Mouse (Mus musculus): ENCODE data around the gene Nptn. TPM values are rescaled to one million over a fixed set of nuclear protein-coding genes. Genes with fewer than 3 reads are reported as not detected.

Nptn gene
- polyA plus RNA-seq, 1 experiment from 2014 or later = 175 TPM

GRCm38 (mm10) chr9:58659331-58659730 is 77.3 kb downstream of the Nptn start:
- Histone ChIP-seq H3K27me3 (replicated peaks; ENCODE audit: control insufficient read depth, insufficient read depth, low read length) (no peaks in the 10 kb centered on the region), H3K4me1 (replicated peaks; ENCODE audit: control insufficient read depth, insufficient read depth, low read length) (no peaks in the 10 kb centered on the region), H3K4me3 (replicated peaks; ENCODE audit: low read length) (no peak overlapping the region), H3K36me3 (ENCODE audit: control insufficient read depth, insufficient read depth) (peaks cover 4% of the 10 kb centered on the region), H3K9ac (replicated peaks; ENCODE audit: low read depth, low read length) (no peak overlapping the region), H3K4me2 (ENCODE audit: low read length) (no peak overlapping the region), H3K27ac (ENCODE audit: low read length) (no peak overlapping the region), H3K9me3 (ENCODE audit: control insufficient read depth, low read length) (no peaks in the 10 kb centered on the region)
- 83% methylated on average over 3 of the region's 3 CpGs for WGBS
- no peak for ATAC-seq

GRCm38 (mm10) chr9:58659989-58660388 is 77.9 kb downstream of the Nptn start:
- no peak for ATAC-seq
- no peaks in the 10 kb centered on the region for H3K9me3 ChIP-seq (ENCODE audit: control insufficient read depth, low read length)
- H3K36me3 ChIP-seq (ENCODE audit: control insufficient read depth, insufficient read depth) = peaks cover 4% of the 10 kb centered on the region
- H3K27me3 ChIP-seq (replicated peaks; ENCODE audit: control insufficient read depth, insufficient read depth, low read length) = no peaks in the 10 kb centered on the region
- no peak overlapping the region for H3K9ac ChIP-seq (replicated peaks; ENCODE audit: low read depth, low read length)
- H3K4me2 ChIP-seq (ENCODE audit: low read length) = no peak overlapping the region
- H3K4me3 ChIP-seq (replicated peaks; ENCODE audit: low read length) = no peak overlapping the region
- H3K27ac ChIP-seq (ENCODE audit: low read length) = no peak overlapping the region
- WGBS = 92% methylated on average over 9 of the region's 9 CpGs
- H3K4me1 ChIP-seq (replicated peaks; ENCODE audit: control insufficient read depth, insufficient read depth, low read length) = no peaks in the 10 kb centered on the region

- Histone ChIP-seq H3K27ac (ENCODE audit: low read length) (no peak overlapping the region), H3K4me2 (ENCODE audit: low read length) (no peak overlapping the region), H3K4me3 (replicated peaks; ENCODE audit: low read length) (no peak overlapping the region), H3K9me3 (ENCODE audit: control insufficient read depth, low read length) (no peaks in the 10 kb centered on the region), H3K27me3 (replicated peaks; ENCODE audit: control insufficient read depth, insufficient read depth, low read length) (no peaks in the 10 kb centered on the region), H3K9ac (replicated peaks; ENCODE audit: low read depth, low read length) (no peak overlapping the region), H3K36me3 (ENCODE audit: control insufficient read depth, insufficient read depth) (peaks cover 4% of the 10 kb centered on the region), H3K4me1 (replicated peaks; ENCODE audit: control insufficient read depth, insufficient read depth, low read length) (no peaks in the 10 kb centered on the region)
- ATAC-seq = no peak
- 90% methylated on average over 3 of the region's 3 CpGs for WGBS
These were observed 78.6 kb downstream of the Nptn start for GRCm38 (mm10) chr9:58660673-58661072.

- no peak overlapping the region for H3K27ac ChIP-seq (ENCODE audit: low read length)
- H3K4me1 ChIP-seq (replicated peaks; ENCODE audit: control insufficient read depth, insufficient read depth, low read length) = no peaks in the 10 kb centered on the region
- H3K36me3 ChIP-seq (ENCODE audit: control insufficient read depth, insufficient read depth) = peaks cover 4% of the 10 kb centered on the region
- ATAC-seq = no peak
- H3K4me2 ChIP-seq (ENCODE audit: low read length) = no peak overlapping the region
- WGBS = 90% methylated on average over 4 of the region's 4 CpGs
- H3K4me3 ChIP-seq (replicated peaks; ENCODE audit: low read length) = no peak overlapping the region
- H3K9ac ChIP-seq (replicated peaks; ENCODE audit: low read depth, low read length) = no peak overlapping the region
- H3K9me3 ChIP-seq (ENCODE audit: control insufficient read depth, low read length) = no peaks in the 10 kb centered on the region
- no peaks in the 10 kb centered on the region for H3K27me3 ChIP-seq (replicated peaks; ENCODE audit: control insufficient read depth, insufficient read depth, low read length)
These were observed 80.0 kb downstream of the Nptn start for GRCm38 (mm10) chr9:58662007-58662406.

GRCm38 (mm10) chr9:58662791-58663190 is 80.8 kb downstream of the Nptn start:
- H3K9me3 ChIP-seq (ENCODE audit: control insufficient read depth, low read length) = no peaks in the 10 kb centered on the region
- no peak overlapping the region for H3K4me2 ChIP-seq (ENCODE audit: low read length)
- H3K36me3 ChIP-seq (ENCODE audit: control insufficient read depth, insufficient read depth) = peaks cover 4% of the 10 kb centered on the region
- 93% methylated on average over 3 of the region's 3 CpGs for WGBS
- no peaks in the 10 kb centered on the region for H3K27me3 ChIP-seq (replicated peaks; ENCODE audit: control insufficient read depth, insufficient read depth, low read length)
- no peaks in the 10 kb centered on the region for H3K4me1 ChIP-seq (replicated peaks; ENCODE audit: control insufficient read depth, insufficient read depth, low read length)
- no peak overlapping the region for H3K27ac ChIP-seq (ENCODE audit: low read length)
- ATAC-seq = no peak
- no peak overlapping the region for H3K9ac ChIP-seq (replicated peaks; ENCODE audit: low read depth, low read length)
- no peak overlapping the region for H3K4me3 ChIP-seq (replicated peaks; ENCODE audit: low read length)

- Histone ChIP-seq H3K27me3 (replicated peaks; ENCODE audit: control insufficient read depth, insufficient read depth, low read length) (no peaks in the 10 kb centered on the region), H3K4me1 (replicated peaks; ENCODE audit: control insufficient read depth, insufficient read depth, low read length) (no peaks in the 10 kb centered on the region), H3K9ac (replicated peaks; ENCODE audit: low read depth, low read length) (no peak overlapping the region), H3K4me3 (replicated peaks; ENCODE audit: low read length) (no peak overlapping the region), H3K36me3 (ENCODE audit: control insufficient read depth, insufficient read depth) (peaks cover 4% of the 10 kb centered on the region), H3K9me3 (ENCODE audit: control insufficient read depth, low read length) (no peaks in the 10 kb centered on the region), H3K4me2 (ENCODE audit: low read length) (no peak overlapping the region), H3K27ac (ENCODE audit: low read length) (no peak overlapping the region)
- 87% methylated on average over 9 of the region's 9 CpGs for WGBS
- ATAC-seq = no peak
These were observed 83.5 kb downstream of the Nptn start for GRCm38 (mm10) chr9:58665492-58665891.

- no peak overlapping the region for H3K27ac ChIP-seq (ENCODE audit: low read length)
- no peak overlapping the region for H3K4me2 ChIP-seq (ENCODE audit: low read length)
- H3K27me3 ChIP-seq (replicated peaks; ENCODE audit: control insufficient read depth, insufficient read depth, low read length) = no peaks in the 10 kb centered on the region
- H3K9ac ChIP-seq (replicated peaks; ENCODE audit: low read depth, low read length) = no peak overlapping the region
- no peaks in the 10 kb centered on the region for H3K4me1 ChIP-seq (replicated peaks; ENCODE audit: control insufficient read depth, insufficient read depth, low read length)
- H3K36me3 ChIP-seq (ENCODE audit: control insufficient read depth, insufficient read depth) = peaks cover 4% of the 10 kb centered on the region
- 48% methylated on average over 9 of the region's 9 CpGs for WGBS
- no peak overlapping the region for H3K4me3 ChIP-seq (replicated peaks; ENCODE audit: low read length)
- no peaks in the 10 kb centered on the region for H3K9me3 ChIP-seq (ENCODE audit: control insufficient read depth, low read length)
- ATAC-seq = no peak
These were observed 84.2 kb downstream of the Nptn start for GRCm38 (mm10) chr9:58666191-58666590.

GRCm38 (mm10) chr9:58667244-58667643 is 85.2 kb downstream of the Nptn start:
- no peaks in the 10 kb centered on the region for H3K9me3 ChIP-seq (ENCODE audit: control insufficient read depth, low read length)
- no peak overlapping the region for H3K4me3 ChIP-seq (replicated peaks; ENCODE audit: low read length)
- H3K27me3 ChIP-seq (replicated peaks; ENCODE audit: control insufficient read depth, insufficient read depth, low read length) = no peaks in the 10 kb centered on the region
- no peak overlapping the region for H3K9ac ChIP-seq (replicated peaks; ENCODE audit: low read depth, low read length)
- no peaks in the 10 kb centered on the region for H3K4me1 ChIP-seq (replicated peaks; ENCODE audit: control insufficient read depth, insufficient read depth, low read length)
- no peak for ATAC-seq
- 85% methylated on average over 9 of the region's 9 CpGs for WGBS
- H3K4me2 ChIP-seq (ENCODE audit: low read length) = no peak overlapping the region
- no peak overlapping the region for H3K27ac ChIP-seq (ENCODE audit: low read length)
- peaks cover under 1% of the 10 kb centered on the region; the same call in 1 of the 2 replicates for H3K36me3 ChIP-seq (ENCODE audit: control insufficient read depth, insufficient read depth)

- no peak for ATAC-seq
These were observed 86.1 kb downstream of the Nptn start for GRCm38 (mm10) chr9:58668171-58668570.

GRCm38 (mm10) chr9:58669071-58669470 is 87.0 kb downstream of the Nptn start:
- H3K4me2 ChIP-seq (ENCODE audit: low read length) = no peak overlapping the region
- 61% methylated on average over 3 of the region's 3 CpGs for WGBS
- no peak for ATAC-seq

More at GRCm38 (mm10) chr9:58668171-58668570, 86.1 kb downstream of the Nptn start:
- H3K4me2 ChIP-seq (ENCODE audit: low read length) = no peak overlapping the region
- H3K36me3 ChIP-seq (ENCODE audit: control insufficient read depth, insufficient read depth) = no peaks in the 10 kb centered on the region
- WGBS = 94% methylated on average over 3 of the region's 3 CpGs
- no peak overlapping the region for H3K9ac ChIP-seq (replicated peaks; ENCODE audit: low read depth, low read length)
- H3K27ac ChIP-seq (ENCODE audit: low read length) = no peak overlapping the region
- no peaks in the 10 kb centered on the region for H3K4me1 ChIP-seq (replicated peaks; ENCODE audit: control insufficient read depth, insufficient read depth, low read length)
- H3K4me3 ChIP-seq (replicated peaks; ENCODE audit: low read length) = no peak overlapping the region
- no peaks in the 10 kb centered on the region for H3K9me3 ChIP-seq (ENCODE audit: control insufficient read depth, low read length)
- H3K27me3 ChIP-seq (replicated peaks; ENCODE audit: control insufficient read depth, insufficient read depth, low read length) = no peaks in the 10 kb centered on the region

More at GRCm38 (mm10) chr9:58669071-58669470, 87.0 kb downstream of the Nptn start:
- no peak overlapping the region for H3K27ac ChIP-seq (ENCODE audit: low read length)
- H3K36me3 ChIP-seq (ENCODE audit: control insufficient read depth, insufficient read depth) = no peaks in the 10 kb centered on the region
- no peak overlapping the region for H3K4me3 ChIP-seq (replicated peaks; ENCODE audit: low read length)
- H3K9me3 ChIP-seq (ENCODE audit: control insufficient read depth, low read length) = no peaks in the 10 kb centered on the region
- H3K27me3 ChIP-seq (replicated peaks; ENCODE audit: control insufficient read depth, insufficient read depth, low read length) = no peaks in the 10 kb centered on the region
- no peaks in the 10 kb centered on the region for H3K4me1 ChIP-seq (replicated peaks; ENCODE audit: control insufficient read depth, insufficient read depth, low read length)
- H3K9ac ChIP-seq (replicated peaks; ENCODE audit: low read depth, low read length) = no peak overlapping the region

All from forebrain, embryonic 16.5 days (tissue).